Comparison of ENCODE assay signal across 12 mouse cellular contexts in the genomic region with DNA sequence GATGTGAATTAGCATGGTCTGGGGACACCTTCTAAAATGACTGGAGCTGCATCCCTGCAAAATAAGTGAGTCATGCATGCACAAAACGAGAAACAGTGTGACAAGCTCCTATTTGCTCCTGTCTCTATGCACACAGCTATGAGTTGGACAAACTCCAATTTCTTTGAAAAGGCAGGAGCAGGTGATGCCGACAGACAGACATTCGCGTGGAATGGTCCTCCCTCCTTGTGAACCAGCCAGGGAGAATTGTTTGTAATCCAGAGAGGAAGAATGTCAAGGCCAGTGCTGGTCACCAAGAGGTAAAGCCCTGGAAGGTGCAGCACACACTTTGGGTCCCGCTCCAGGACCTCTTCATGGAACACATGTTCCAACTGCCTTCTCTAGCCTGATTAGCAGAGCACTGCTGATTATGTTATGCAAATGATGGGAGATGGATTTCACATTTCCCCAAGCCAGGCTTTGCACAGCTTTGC.
DNase-seq lines count a peak whose midpoint lies in the region; ATAC-seq and TF ChIP-seq lines count a peak whose summit lies in the region.
"Had no signal": no experiment of that assay in that cellular context is flagged by ENCODE, and none has a peak within 500 bp of the region (broad histone marks: within the 10 kb centered on the region; RNA-seq: fewer than 3 reads in every experiment).

No protein-coding gene starts in this region.

- intact Hi-C loops in left cerebral cortex, adult 2 months (cut with DNase I): loop anchor here (5.0 to 10.0 kb wide), 2 partner anchors 171 to 519 kb away; a partner anchor contains a TSS

- H3K9ac ChIP-seq in neural tube, embryonic 15.5 days (replicated peaks): no peak overlapping the region
- H3K9ac ChIP-seq: limb, embryonic 15.5 days had no signal

- no peak overlapping the region for H3K27ac ChIP-seq in left cerebral cortex, adult 2 months
- peak overlapping the region; percentile 51 for H3K27ac ChIP-seq in neural tube, embryonic 15.5 days (replicated peaks)
- H3K27ac ChIP-seq: limb, embryonic 15.5 days had no signal

- ATAC-seq in neural tube, embryonic 15.5 days (ENCODE audit: low FRiP score): peak; percentile 53
- ATAC-seq: lung, postnatal 0 days had no signal

- no peak overlapping the region for H3K4me2 ChIP-seq in neural tube, embryonic 15.5 days
- H3K4me2 ChIP-seq: limb, embryonic 15.5 days had no signal

- no peak overlapping the region for H3K4me3 ChIP-seq in left cerebral cortex, adult 2 months
- H3K4me3 ChIP-seq in neural tube, embryonic 15.5 days (replicated peaks): no peak overlapping the region
- H3K4me3 ChIP-seq: limb, embryonic 15.5 days had no signal

- DNase-seq in left cerebral cortex, adult 18-20 months (ENCODE audit: low spot score in 2 of 2): peak; percentile 4 to 17
- no peak for DNase-seq in left cerebral cortex, adult 2 months (ENCODE audit: extremely low spot score in 1 of 2, low spot score in 2 of 2)
- peak; percentile 30 to 31 for DNase-seq in frontal cortex, postnatal 36 days (ENCODE audit: low spot score in 2 of 2)
- DNase-seq in layer of hippocampus, adult 8-10 months (ENCODE audit: low spot score in 2 of 2): peak; percentile 17 to 34
- DNase-seq in thymus, postnatal 36 days: no peak
- DNase-seq in urinary bladder, adult 18-20 months (ENCODE audit: low spot score in 2 of 2): no peak
- DNase-seq: heart, adult 11 months; kidney, postnatal 25 days; thymus, postnatal 25 days had no signal

- TF ChIP-seq CTCF in left cerebral cortex, adult 2 months (IDR thresholded peaks at IDR 0.05): no peak

- 57% methylated on average over 5 of the region's 5 CpGs for WGBS in neural tube, embryonic 15.5 days

- H3K4me1 ChIP-seq in neural tube, embryonic 15.5 days: peaks cover 7% of the 10 kb centered on the region
- H3K4me1 ChIP-seq: limb, embryonic 15.5 days had no signal

- H3K36me3 ChIP-seq in neural tube, embryonic 15.5 days: no peaks in the 10 kb centered on the region
- H3K36me3 ChIP-seq: limb, embryonic 15.5 days had no signal

- H3K27me3 ChIP-seq in neural tube, embryonic 15.5 days (replicated peaks): no peaks in the 10 kb centered on the region
- H3K27me3 ChIP-seq: limb, embryonic 15.5 days had no signal

- H3K9me3 ChIP-seq in neural tube, embryonic 15.5 days (replicated peaks): no peaks in the 10 kb centered on the region
- H3K9me3 ChIP-seq: limb, embryonic 15.5 days had no signal

Comparison
In these comparisons a context has a peak if more than half of its experiments do, and no peak if none do; other contexts are left out.
1. DNase-seq: peak in left cerebral cortex, adult 18-20 months (2 of 2), frontal cortex, postnatal 36 days (2 of 2) and layer of hippocampus, adult 8-10 months (2 of 2); none in left cerebral cortex, adult 2 months (0 of 2), thymus, postnatal 36 days (0 of 2) and urinary bladder, adult 18-20 months (0 of 2).